Mouse (Mus musculus) CD4-positive helper T cell, adult 2 months (primary cell): Measurements from ENCODE around the gene Fgd2.

ENCODE experiments used
- DNase-seq: peaks from one replicate; pipeline ENCODE4 v3.0.0-alpha.2; 2012; ENCODE audit warnings: low read depth, missing footprints, low spot score

The Fgd2 gene

GRCm38 (mm10) chr17:29397480-29398433 lies 37.0 kb downstream of the Fgd2 start:
- DNase-seq = peak; percentile 65

DNA sequence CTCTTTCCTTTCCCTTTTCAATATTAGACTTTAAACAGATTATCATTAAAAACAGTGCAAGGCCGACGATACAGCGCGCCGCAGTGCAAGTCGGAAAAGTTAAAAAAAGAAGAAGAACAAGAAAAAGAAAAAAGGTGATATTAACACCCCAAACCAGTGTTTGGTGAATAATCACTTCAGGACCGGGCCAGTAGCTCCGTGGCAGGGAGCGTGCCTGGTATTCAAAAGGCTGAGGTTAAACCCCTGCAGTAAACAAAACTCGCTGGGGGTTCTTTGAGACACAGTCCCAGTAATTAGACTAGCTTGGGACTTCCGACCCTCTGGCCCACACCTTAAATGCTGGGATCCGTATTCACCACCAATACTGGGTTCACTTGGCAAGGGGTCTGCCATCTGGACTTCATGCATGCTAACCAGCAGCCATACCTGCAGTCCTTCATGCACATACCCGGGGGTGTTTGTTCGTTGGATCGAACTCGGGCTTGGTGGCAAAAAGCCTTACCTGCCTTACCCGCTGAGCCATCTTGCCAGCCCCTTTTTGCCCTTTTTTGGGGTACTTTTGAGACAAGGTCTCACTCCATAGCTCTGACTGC lies 37.8 kb downstream of the Fgd2 start:
- no peak for DNase-seq

DNA sequence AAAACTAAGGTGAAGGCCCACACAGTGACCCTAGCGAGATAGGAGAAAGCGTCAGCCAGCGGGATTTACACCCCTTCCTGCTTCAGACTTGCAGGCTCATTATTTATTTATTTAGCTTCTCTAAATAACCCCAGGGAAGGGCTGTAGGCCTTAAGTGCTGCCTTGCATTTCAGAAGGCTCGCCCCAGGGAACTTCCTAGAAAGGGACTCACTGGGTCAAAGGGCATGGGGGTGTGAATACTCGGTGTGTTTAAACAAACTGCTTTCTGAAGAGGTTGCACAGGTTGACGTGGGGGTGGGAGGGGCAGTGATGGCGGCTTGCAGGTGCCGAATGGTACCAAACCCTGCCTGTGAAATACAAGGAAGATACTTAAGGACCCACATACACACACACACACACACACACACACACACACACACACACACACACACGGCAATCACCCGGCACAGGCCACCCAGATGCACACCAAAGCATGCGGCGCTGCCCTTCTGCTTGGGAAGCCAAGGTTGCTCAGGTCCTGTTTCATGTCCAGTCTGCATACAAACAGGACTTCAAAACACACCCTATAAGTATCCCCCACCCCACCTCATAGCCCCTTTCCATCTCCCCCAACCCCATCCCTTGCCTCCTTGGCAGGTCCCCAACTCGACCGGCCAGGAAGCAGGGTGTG lies 38.7 kb downstream of the Fgd2 start:
- no peak for DNase-seq

DNA sequence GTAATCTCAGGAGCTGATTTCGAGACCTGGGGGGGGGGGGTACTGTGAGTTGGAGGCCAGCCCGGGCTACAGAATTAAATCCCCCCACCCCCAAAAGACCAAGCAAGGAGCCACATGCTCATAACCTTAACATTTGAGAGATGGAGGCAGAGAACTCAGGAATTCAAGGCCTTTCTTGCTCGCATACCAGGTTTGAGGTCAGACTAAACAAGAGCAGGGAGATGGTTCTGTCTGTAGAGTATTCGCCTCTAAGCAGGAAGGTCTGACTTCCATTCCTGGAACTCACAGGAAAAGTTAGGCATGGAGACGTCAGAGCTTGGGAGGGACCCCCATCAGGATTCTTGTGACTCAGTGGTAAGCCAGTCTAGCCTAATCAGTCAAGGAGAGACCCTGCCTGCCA lies 39.3 kb downstream of the Fgd2 start:
- no peak for DNase-seq

GRCm38 (mm10) chr17:29401741-29402268 lies 41.1 kb downstream of the Fgd2 start:
- no peak for DNase-seq

GRCm38 (mm10) chr17:29403179-29403578 lies 42.5 kb downstream of the Fgd2 start:
- DNase-seq = no peak

GRCm38 (mm10) chr17:29405501-29405900 lies 44.8 kb downstream of the Fgd2 start:
- DNase-seq = no peak

GRCm38 (mm10) chr17:29406077-29406476 lies 45.4 kb downstream of the Fgd2 start:
- DNase-seq = no peak

DNA sequence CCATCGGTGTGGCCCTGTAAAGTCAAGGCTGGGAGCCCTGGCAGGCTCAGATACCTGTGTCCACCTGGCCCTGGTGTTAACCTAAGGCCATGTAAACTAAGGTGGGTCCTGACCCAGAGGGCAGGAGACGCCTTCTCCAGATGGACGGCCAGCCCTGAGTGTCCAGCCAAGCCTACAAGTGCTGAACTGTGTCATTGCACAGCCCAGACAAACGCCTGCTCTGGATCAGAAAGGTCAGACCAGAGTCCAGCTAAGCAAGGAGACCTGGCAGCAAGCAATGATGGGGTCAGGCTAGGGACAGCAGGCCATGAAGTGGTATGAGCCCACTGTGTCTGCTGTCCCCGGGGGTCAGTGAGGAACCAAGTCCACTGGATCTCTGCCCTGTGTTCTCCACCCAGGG lies 46.7 kb downstream of the Fgd2 start:
- DNase-seq = no peak

GRCm38 (mm10) chr17:29408364-29408763 lies 47.6 kb downstream of the Fgd2 start:
- no peak for DNase-seq

DNA sequence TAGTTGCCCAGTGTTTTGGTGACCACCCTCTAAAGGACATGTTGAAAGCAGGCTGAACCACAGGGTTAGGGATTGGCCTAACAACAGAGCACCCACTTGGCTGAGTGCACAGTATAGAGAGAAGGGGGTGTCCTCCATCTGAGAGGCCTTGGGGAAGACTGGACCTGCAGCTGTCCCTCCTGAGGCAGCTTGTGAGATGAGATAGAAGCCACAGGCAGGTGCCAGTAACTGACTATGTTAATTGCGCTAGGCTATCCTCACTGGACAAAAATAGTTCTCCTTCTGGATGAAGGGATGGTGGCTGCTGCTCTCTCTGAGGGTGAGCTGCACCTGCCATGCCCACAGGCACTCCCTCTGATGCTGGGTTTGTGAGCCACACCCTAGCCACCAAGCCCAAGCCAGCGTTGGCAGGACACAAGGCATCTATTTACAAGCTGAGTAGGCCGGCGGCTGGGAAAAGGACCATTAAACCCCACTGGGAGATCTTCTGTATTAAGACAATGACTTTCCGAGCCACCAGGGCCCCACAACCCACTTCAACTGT lies 49.2 kb downstream of the Fgd2 start:
- no peak for DNase-seq

DNA sequence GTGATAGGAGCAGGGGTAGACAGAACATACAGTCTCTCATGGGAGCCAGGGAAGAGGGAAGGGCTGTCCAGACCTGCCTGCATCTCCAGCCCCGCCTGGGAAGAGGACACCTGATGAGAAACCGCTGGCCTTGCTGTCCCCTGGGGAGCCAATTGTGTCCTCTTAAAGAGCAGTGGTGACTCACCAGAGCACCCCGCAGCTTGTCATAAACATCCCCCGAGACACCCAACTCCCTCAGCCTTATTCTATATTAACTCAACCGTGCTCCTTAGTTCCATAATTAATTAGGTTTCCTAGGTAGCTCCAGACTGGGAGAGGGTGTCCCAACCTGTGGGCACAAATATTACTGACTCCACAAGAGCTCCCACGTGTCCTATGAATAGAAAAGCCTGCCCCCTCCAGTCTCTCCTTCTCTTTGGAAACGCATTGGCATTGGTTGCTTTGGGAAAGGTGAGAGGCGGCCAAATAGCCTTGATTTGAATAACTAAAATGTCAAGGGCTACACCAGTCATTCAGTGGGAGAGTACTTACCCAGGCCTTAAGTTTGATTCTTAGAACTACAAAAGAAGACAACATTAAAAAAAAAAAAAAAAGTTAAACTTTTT lies 51.2 kb downstream of the Fgd2 start:
- DNase-seq = no peak

GRCm38 (mm10) chr17:29414566-29414965 lies 53.9 kb downstream of the Fgd2 start:
- no peak for DNase-seq

DNA sequence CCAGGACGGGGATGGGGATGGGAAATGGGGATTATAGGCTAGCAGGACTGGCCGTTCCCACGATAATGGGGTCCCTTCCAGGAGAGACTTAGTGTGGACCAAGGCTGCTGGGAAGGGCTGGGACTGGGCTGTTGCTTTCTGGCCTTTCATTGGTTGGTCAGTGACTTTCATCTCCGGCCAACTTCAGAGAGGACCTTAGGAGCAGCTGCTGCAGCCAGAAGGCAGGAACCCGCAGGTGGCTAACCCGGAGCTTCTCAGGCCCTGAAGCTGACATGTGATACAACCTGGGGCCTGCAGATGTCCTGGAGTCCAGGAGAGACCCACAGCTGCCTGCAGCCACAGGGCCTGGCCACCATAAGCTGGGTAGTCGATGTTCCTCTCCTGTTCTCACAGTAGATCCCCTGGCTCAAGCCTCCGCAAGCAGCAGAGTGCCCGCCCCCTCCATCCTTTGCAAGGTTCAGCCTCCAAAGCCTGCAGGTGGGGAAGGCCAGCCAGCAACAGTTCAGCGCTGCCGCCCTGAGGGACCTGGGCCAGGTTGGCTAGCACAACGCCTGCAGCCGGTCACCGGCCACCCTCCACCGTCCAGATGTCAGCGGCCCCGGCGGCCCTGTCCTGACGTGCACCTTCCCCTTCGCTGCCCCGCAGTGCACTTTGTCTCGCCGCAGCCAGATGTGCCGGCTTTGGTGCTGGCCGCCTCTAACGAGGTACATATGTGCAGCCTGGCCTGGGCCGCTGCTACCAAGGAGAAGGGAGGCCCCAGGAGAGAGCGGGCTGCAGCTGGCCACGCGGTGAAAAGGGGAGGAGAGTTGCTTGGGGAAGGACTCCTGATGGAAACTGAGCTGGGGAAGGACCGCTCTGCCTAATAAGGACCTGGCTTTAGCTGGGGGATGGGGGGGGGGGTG lies 55.3 kb downstream of the Fgd2 start:
- DNase-seq = no peak

- no peak for DNase-seq
These were observed 56.0 kb downstream of the Fgd2 start for GRCm38 (mm10) chr17:29416757-29417156.

- DNase-seq = no peak
These were observed 58.2 kb downstream of the Fgd2 start for GRCm38 (mm10) chr17:29418758-29419380.

- DNase-seq = no peak
These were observed 59.4 kb downstream of the Fgd2 start for GRCm38 (mm10) chr17:29419976-29420739.

DNA sequence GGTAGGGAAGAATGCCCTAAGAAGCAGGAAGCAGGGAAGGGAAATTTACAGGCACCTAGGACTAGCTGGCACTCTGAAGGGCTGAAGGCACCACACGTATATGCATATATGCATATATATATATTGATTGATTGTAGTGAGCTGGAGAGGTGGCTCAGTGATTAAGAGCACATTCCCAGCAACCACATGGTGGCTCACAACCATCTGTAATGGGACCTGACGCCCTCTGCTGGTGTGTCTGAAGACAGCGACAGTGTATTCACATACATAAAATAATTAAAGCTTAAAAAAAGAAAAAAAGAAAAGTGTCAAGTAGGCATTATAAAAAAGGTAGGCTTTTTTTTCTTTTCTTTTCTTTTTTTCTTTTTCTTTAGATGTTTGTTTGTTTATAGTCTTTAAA lies 60.6 kb downstream of the Fgd2 start:
- no peak for DNase-seq

- no peak for DNase-seq
These were observed 61.6 kb downstream of the Fgd2 start for GRCm38 (mm10) chr17:29422337-29422736.
